Mouse (Mus musculus): Measurements from ENCODE around the gene Gm11564.

DNA sequence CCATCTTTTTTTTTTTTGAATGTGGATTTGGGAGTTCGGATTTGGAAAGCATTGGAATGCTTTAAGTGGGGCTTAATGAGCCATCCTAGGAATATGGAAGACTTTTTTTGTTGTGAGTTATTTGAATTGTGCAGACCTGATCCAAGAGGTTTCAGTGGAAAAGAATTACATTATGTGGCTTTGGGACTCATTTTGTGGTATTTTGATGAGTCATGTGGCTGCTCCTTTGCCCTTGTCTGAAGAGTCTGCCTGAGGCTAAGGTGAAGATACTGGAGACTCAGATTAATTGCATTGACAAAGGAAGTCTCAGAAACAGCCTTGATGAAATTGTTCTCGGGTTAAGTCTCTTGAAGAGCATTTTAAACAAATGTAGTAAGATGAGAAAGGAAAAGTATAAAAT is 47.1 kb downstream of the Gm11564 start:
- no peak for TF ChIP-seq CTCF (IDR thresholded peaks at IDR 0.05)
- TF ChIP-seq POLR2A (IDR thresholded peaks at IDR 0.05; ENCODE audit: insufficient read depth, low read depth, low read length), result no peak
- no peak for TF ChIP-seq EP300 (IDR thresholded peaks at IDR 0.05; ENCODE audit: insufficient read depth, low read depth, low read length)

All from heart, adult 2 months (tissue).